Mouse (Mus musculus) bone marrow macrophage, adult 2 months (primary cell): ENCODE measurements around the gene Ctnnbip1. TPM values are rescaled to one million over a fixed set of nuclear protein-coding genes. Genes with fewer than 3 reads are reported as not detected.
A peak's percentile ranks its signal among the peaks of the same experiment; 100 is the strongest.

ENCODE experiments used
- H3K27ac ChIP-seq: 2 replicates; pipeline ENCODE4 v1.5.1; 2012; ENCODE audit warnings: low read depth, low read length; ENCODE audit not compliant: insufficient read depth
- H3K4me1 ChIP-seq: 2 replicates; pipeline ENCODE4 v1.6.1; 2012; ENCODE audit warnings: low read length; ENCODE audit not compliant: control insufficient read depth, insufficient read depth
- H3K4me3 ChIP-seq: 2 replicates; pipeline ENCODE4 v1.5.1; 2012; ENCODE audit warnings: mild to moderate bottlenecking, low read length, moderate library complexity; ENCODE audit not compliant: insufficient read depth
- CTCF ChIP-seq: IDR thresholded peaks from 2 replicates; pipeline ENCODE4 v1.5.1; 2012; ENCODE audit warnings: low read depth, mild to moderate bottlenecking, low read length, moderate library complexity
- POLR2A ChIP-seq: IDR thresholded peaks from 2 replicates; pipeline ENCODE4 v1.6.1; 2012; ENCODE audit warnings: mild to moderate bottlenecking, low read depth, low read length, borderline replicate concordance
- polyA plus RNA-seq: library from polyadenylated mRNA; stranded (reverse); fragments of >200 nt; gene quantifications from 2 replicates; pipeline ENCODE4 v1.2.4, GENCODE M21; 2012; ENCODE audit not compliant: missing spikeins, insufficient read depth, insufficient read length

Ctnnbip1 gene
- polyA plus RNA-seq, result 16.2 and 18.8 TPM in 2 replicates

DNA sequence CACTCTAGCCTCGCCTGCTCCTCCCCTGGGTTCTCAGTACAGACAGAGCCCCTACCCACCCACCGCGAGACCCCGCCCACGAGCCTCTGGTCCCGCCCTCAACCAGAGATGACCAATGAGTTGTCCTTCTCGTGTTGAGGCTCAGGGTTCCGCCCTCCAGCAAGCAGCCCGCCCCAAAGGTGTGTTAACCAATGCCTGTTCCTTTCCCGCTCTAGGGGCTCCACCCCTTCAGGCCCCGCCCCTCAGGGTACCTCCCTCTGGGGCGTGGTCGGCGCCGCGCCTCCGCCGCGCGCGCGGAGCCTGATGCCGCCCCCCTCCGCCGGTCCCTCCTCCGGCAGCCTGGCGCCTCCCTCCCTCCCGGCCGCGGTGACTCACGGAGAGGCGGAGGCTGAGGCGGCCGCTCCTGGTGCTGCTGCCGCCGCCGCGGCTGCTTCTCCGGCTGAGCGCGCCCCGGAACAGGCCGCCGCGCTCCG is at the start of gene Ctnnbip1:
Gene Ctnnbip1 (plus strand): TSS at position 369 of the 473 bp plus-strand sequence.
- no peak for TF ChIP-seq POLR2A
- TF ChIP-seq CTCF, result no peak
- peaks cover 21% of the 10 kb centered on the region for H3K4me1 ChIP-seq
- peak within 1 kb of the TSS; percentile 64 for H3K4me3 ChIP-seq
- no peak within 1 kb of the TSS for H3K27ac ChIP-seq

DNA sequence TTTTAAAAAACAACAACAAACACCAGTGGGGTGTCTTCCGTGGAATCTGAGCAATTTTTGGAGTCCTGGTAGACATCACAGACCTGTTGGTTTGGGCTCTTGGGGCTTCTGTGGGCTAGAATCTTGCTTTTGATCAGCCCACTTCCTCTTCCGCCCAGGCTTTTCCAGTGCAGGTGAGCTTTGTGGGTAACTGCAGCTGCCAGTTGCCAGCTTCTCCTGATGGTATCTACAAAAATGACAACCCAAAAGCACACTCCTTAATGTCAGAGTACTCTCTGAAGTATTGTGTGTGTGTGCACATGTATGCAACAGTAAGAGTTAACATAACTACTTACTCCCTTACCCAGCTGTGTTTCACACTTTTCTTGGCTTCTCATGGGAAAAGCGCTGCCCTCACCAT is 48.5 kb upstream of the Ctnnbip1 start:
- no peak overlapping the region for H3K27ac ChIP-seq
- H3K4me3 ChIP-seq, result no peak overlapping the region
- no peaks in the 10 kb centered on the region for H3K4me1 ChIP-seq
- TF ChIP-seq CTCF, result no peak
- TF ChIP-seq POLR2A, result no peak

DNA sequence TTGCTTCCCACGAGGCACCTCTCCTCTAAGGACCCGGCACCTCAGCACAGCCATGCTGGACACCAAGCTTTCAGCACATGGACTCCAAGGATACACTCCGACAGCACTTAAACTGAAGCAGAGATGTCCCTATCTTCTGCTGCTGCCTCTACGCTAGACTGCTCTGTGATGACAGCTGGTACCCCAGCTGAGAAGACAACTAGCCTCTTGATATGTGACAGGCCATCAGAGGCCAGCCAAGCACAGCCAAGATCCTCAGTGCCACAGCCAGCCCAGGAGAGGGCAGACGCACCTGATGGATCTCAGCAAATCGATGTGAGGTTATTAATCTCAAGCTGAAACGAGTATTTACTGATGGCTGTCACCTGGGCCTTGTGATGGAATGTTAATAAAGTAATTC is 42.9 kb upstream of the Ctnnbip1 start:
- no peak overlapping the region for H3K27ac ChIP-seq
- H3K4me3 ChIP-seq, result no peak overlapping the region
- no peaks in the 10 kb centered on the region for H3K4me1 ChIP-seq
- TF ChIP-seq POLR2A (no peak), CTCF (no peak)

DNA sequence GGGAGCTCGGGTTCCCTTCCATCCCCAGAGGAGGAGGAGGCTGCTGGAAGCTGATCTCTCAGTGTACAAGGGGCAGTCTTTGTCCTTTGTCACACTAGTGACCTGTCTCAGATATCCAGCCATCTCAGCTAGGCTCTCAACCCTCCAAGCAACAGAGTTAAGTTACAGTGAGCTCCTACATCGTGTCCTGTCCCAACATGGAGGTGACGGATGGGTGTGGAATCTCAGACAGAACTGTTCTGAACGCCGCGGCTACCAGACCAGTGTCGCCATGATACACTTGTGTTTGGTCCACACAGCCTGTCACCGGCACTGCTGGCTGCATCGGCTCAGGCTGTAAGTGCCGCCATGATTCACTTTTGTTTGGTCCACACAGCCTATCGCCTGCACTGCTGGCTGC is 41.0 kb upstream of the Ctnnbip1 start, which contains the start of gene Tmem274:
Gene Tmem274 (plus strand): TSS at position 301 of the 400 bp plus-strand sequence.
- no peaks in the 10 kb centered on the region for H3K4me1 ChIP-seq
- TF ChIP-seq CTCF (no peak), POLR2A (no peak)
- H3K27ac ChIP-seq, result no peak within 1 kb of the TSS
- H3K4me3 ChIP-seq, result no peak within 1 kb of the TSS

DNA sequence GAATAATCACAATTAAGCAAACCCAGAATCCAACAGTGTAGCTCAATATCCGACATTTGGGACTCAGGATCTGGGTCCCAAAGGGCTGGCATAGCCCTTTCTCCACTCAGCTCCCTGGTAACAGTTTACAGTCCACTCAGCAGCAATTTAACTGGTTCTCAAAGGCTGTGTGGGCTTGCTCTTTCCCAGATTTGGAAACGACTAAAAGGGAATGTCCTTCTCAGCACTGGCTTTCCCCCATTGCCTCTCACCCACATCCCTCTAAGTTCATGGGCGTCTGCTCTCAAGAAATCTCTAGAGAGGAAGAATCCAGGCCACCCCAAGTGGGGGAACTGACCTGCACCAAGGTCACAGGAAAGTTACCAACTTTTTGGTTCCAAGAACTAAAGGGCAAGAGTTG is 33.5 kb upstream of the Ctnnbip1 start:
- Histone ChIP-seq H3K4me3 (peak overlapping the region; percentile 71), H3K4me1 (peaks cover 11% of the 10 kb centered on the region), H3K27ac (peak overlapping the region; percentile 64)
- TF ChIP-seq CTCF, result no peak
- no peak for TF ChIP-seq POLR2A

DNA sequence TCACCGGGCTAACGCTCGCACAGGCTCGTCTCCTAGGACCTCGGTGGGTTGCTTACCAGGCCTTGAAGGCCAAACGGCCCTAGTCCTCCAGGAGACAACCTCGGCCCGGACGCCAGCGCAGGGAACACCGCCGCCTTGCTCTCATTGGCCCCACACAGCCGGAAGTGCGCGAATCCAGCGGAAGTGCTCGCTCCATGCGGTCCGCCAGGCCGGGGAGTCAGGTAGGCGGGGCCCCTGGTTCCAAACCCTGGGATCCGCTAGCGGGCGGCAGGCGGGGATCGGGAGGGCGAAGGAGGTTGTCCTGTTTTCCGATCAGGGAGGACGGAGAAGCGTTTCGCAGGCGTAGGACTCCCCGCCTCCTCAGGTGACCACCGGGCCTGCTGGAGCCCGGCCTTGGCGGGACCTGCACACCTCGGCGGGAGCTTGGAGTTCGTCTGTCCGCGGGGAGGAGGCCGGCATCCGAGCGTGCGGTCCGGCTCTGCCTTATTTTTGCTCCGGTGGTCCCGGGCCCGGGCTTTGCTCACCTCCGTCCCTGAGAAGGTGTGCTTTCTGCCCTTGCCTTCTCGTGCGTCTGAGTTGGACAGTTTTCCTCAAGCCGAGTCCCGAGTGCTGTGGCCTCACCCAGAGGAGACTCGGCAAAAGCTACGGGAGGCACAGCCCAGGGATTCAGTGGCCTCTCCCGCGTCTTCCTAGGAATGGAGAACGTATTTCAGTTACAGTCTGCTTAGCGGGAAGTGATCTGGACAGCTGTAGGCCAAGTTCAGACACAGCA is 32.8 kb upstream of the Ctnnbip1 start, which contains the start of the genes Nmnat1 and Lzic:
Gene Nmnat1 (minus strand): TSS at position 150 of the 772 bp plus-strand sequence.
Gene Lzic (plus strand): TSS at position 177 of the 772 bp plus-strand sequence.
- peak within 1 kb of the TSS; percentile 71 for H3K4me3 ChIP-seq
- peak within 1 kb of the TSS; percentile 64 for H3K27ac ChIP-seq
- no peak for TF ChIP-seq POLR2A
- no peak for TF ChIP-seq CTCF
- peaks cover 11% of the 10 kb centered on the region for H3K4me1 ChIP-seq

DNA sequence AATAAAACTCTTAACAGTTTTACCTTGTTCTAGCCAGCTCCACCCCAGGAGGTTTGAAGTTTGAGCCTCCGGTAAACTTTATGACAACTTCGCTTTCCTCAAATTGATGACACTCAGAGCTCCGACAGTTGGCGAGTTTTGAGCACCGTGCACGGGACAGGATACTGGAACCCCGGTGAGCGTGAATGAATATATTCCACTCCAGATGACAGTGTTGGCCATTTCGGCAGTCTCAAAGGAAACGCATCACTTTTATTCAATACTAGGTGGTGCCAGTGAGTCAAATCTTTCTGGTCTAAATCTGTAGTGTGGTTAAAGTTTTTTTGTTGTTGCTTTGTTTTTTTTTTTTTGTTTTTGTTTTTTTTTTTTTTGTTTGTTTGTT is 32.2 kb upstream of the Ctnnbip1 start:
- Histone ChIP-seq H3K4me1 (peaks cover 11% of the 10 kb centered on the region), H3K27ac (peak overlapping the region; percentile 49), H3K4me3 (peak overlapping the region; percentile 71)
- TF ChIP-seq POLR2A, result no peak
- TF ChIP-seq CTCF, result no peak

DNA sequence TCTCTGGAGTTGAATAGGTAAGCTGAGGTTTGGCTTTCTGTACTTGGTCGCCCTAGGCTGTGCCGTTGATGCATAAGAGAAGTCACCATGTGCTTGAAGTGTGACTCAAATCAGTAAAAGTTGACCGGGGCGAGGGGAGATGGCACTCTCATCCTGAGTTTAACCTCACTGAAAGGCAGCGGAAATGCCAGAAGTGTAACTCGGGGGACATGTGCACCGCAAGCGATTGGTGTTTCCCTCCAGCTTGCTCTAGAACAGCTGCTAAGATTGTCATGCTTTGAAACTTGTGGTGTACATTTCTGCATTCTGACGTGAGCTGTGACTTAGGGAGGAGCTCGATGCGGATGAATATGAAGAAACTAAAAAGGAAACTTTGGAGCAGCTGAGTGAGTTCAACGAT is 30.3 kb upstream of the Ctnnbip1 start:
- Histone ChIP-seq H3K27ac (no peak overlapping the region), H3K4me3 (no peak overlapping the region), H3K4me1 (peaks cover 11% of the 10 kb centered on the region)
- no peak for TF ChIP-seq POLR2A
- no peak for TF ChIP-seq CTCF

DNA sequence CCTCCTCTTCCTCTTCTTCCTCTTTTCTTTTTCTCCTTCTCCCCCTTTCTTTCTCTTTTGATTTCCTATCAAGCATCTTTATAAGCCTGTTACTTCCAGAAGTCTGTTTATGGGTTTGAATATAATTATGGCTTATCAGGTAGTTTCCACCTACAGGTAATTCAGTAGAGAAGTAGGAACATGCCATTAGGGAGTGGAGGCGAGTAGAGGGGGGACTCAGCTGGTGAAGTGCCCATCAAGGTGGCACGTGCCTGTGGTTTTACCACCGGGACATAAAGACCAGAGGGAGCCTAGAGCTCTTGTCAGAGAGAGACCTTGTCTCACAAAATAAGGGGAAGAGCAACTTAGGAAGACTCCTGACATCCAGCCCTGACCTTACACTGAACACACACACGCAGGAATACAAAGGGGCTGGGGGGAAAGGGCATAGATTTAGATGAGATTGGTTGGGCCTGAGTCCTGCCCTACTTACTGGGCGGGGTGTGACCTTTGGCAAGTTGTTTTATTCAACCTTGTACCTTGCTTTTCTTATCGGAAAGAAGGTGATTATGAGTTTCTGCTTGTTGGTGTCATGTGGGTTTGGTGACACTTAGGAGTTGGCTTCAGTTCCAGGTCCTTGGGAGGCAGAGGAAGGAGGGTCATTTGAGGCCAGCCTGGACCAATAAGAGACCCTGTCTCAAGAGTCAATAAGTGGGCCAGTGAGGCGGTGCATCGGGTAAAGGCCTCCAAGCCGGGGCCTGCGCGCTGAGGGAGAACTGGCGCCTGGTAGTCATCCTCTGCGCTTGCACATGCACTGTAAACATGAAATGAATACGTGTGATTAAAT is 28.4 kb upstream of the Ctnnbip1 start:
- H3K4me1 ChIP-seq, result peaks cover 4% of the 10 kb centered on the region; the same call in 1 of the 2 replicates
- no peak overlapping the region for H3K27ac ChIP-seq
- H3K4me3 ChIP-seq, result no peak overlapping the region
- TF ChIP-seq CTCF, result no peak
- no peak for TF ChIP-seq POLR2A

DNA sequence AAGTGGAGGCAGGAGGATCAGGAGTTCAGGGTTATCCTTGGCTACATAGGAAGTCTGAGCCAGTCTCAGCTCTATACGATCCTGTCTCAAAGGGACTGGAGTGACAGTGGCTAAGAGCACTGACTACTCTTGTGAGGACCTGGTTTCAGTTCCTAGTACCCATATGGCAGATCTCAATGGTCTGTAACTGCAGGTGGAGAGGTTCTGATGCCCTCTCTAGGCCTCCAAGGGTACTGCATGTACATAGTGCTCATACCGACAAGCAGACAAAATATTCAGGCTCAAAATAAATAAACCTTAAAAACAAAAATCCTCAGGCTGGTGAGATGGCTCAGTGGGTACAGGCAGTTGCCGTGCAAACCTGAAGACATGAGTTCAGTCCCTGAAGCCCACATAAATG is 26.9 kb upstream of the Ctnnbip1 start:
- Histone ChIP-seq H3K4me3 (no peak overlapping the region), H3K4me1 (peaks cover 4% of the 10 kb centered on the region; the same call in 1 of the 2 replicates), H3K27ac (no peak overlapping the region)
- TF ChIP-seq CTCF, result no peak
- TF ChIP-seq POLR2A, result no peak
